Mouse (Mus musculus): ENCODE measurements around the gene Inpp5d. TPM values are rescaled to one million over a fixed set of nuclear protein-coding genes. Genes with fewer than 3 reads are reported as not detected.
A peak's percentile ranks its signal among the peaks of the same experiment; 100 is the strongest.

Gene Inpp5d
- polyA plus RNA-seq, 1 experiment, result 18.2 TPM

- peaks cover 6% of the 10 kb centered on the region; the same call in 1 of the 2 replicates for H3K4me1 ChIP-seq (ENCODE audit: control insufficient read depth, insufficient read depth, low read length)
- peak overlapping the region; percentile 89 for H3K27ac ChIP-seq (ENCODE audit: insufficient read depth, low read length)
- no peak for TF ChIP-seq POLR2A (IDR thresholded peaks at IDR 0.05; ENCODE audit: extremely low read depth, insufficient read depth, low read length)
- no peak for TF ChIP-seq CTCF (IDR thresholded peaks at IDR 0.05; ENCODE audit: extremely low read depth, insufficient read depth, low read length)
- no peak overlapping the region for H3K4me3 ChIP-seq (ENCODE audit: insufficient read depth, low read length)
Observed at GRCm38 (mm10) chr1:87733212-87733611, 113.1 kb downstream of the Inpp5d start.

GRCm38 (mm10) chr1:87734153-87734552, 114.0 kb downstream of the Inpp5d start:
- H3K27ac ChIP-seq (ENCODE audit: insufficient read depth, low read length), result no peak overlapping the region; the same call in 1 of the 2 replicates

DNA sequence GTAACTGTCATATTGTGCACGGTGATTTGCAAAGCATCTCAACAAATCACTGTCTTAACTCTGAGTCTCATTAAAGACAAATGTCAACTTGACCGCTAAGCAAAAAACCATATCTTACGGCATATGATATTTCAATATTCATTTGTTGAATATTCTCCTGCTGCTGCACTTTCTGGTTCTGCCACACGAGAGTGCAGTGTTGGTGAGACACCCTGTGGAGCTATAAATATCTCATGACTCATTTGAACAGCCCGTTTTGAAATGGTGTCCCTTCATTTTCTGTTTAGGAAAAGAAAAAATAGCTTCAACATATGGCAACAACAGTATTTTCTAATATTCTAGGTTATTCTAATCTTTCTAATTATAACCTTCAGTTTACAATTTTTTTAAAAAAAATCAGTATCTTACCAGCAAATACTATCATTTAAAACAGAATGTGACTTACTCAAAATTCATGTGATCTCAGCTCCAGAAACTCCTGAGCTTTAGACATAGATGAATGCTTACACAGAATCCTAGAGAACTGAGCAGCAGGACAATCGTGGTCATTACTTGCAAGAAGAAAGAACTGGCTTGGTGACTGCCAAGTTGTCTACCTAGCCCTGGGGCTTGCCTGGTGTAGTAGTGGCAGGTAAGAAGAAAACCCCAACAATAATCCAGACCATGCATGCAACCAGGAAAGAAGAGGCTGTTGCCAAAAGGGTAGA, 120.6 kb downstream of the Inpp5d start:
- peak; percentile 38; the same call in 1 of the 2 replicates for TF ChIP-seq CTCF (IDR thresholded peaks at IDR 0.05; ENCODE audit: extremely low read depth, insufficient read depth, low read length)
- TF ChIP-seq POLR2A (IDR thresholded peaks at IDR 0.05; ENCODE audit: extremely low read depth, insufficient read depth, low read length), result no peak
- peak overlapping the region; percentile 45 for H3K27ac ChIP-seq (ENCODE audit: insufficient read depth, low read length)
- H3K4me1 ChIP-seq (ENCODE audit: control insufficient read depth, insufficient read depth, low read length), result no peaks in the 10 kb centered on the region

More at GRCm38 (mm10) chr1:87734153-87734552, 114.0 kb downstream of the Inpp5d start:
- Histone ChIP-seq H3K4me3 (ENCODE audit: insufficient read depth, low read length) (no peak overlapping the region), H3K4me1 (ENCODE audit: control insufficient read depth, insufficient read depth, low read length) (peaks cover 6% of the 10 kb centered on the region; the same call in 1 of the 2 replicates)
- TF ChIP-seq POLR2A (IDR thresholded peaks at IDR 0.05; ENCODE audit: extremely low read depth, insufficient read depth, low read length) (no peak), CTCF (IDR thresholded peaks at IDR 0.05; ENCODE audit: extremely low read depth, insufficient read depth, low read length) (no peak)

GRCm38 (mm10) chr1:87749360-87749973, 129.4 kb downstream of the Inpp5d start:
- TF ChIP-seq POLR2A (IDR thresholded peaks at IDR 0.05; ENCODE audit: extremely low read depth, insufficient read depth, low read length) (no peak), CTCF (IDR thresholded peaks at IDR 0.05; ENCODE audit: extremely low read depth, insufficient read depth, low read length) (no peak)
- Histone ChIP-seq H3K4me1 (ENCODE audit: control insufficient read depth, insufficient read depth, low read length) (no peaks in the 10 kb centered on the region), H3K4me3 (ENCODE audit: insufficient read depth, low read length) (no peak overlapping the region), H3K27ac (ENCODE audit: insufficient read depth, low read length) (no peak overlapping the region)

More for the DNA sequence above, 120.6 kb downstream of the Inpp5d start:
- no peak overlapping the region for H3K4me3 ChIP-seq (ENCODE audit: insufficient read depth, low read length)

GRCm38 (mm10) chr1:87755641-87756470, 135.7 kb downstream of the Inpp5d start, which contains the start of gene Atg16l1:
Gene Atg16l1, plus strand, starts transcription at chr1:87755870.
- Histone ChIP-seq H3K4me3 (ENCODE audit: insufficient read depth, low read length) (peak within 1 kb of the TSS; percentile 95), H3K27ac (ENCODE audit: insufficient read depth, low read length) (peak within 1 kb of the TSS; percentile 94), H3K4me1 (ENCODE audit: control insufficient read depth, insufficient read depth, low read length) (peaks cover 3% of the 10 kb centered on the region; the same call in 1 of the 2 replicates)
- TF ChIP-seq POLR2A (IDR thresholded peaks at IDR 0.05; ENCODE audit: extremely low read depth, insufficient read depth, low read length) (peak; percentile 62), CTCF (IDR thresholded peaks at IDR 0.05; ENCODE audit: extremely low read depth, insufficient read depth, low read length) (peak; percentile 61)

DNA sequence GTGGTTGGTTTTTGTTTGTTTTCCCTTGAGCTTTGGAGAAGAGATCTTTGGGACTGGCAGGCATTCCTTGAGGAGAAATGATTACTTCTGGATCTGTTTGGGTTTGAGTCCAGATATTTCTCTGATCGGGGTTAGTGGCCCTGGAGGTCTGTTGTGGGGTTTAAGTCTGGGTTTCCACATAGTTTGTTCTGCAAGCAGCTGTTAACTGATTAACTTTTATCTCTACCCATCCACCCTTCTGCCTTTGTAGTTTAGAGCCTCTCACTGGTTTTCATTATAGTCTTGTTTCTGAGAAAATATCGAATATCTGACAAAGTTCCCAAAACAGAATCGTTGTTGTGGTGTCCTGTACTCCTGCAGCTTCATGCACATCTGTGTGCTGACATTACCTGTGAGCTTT, 143.7 kb downstream of the Inpp5d start:
- TF ChIP-seq POLR2A (IDR thresholded peaks at IDR 0.05; ENCODE audit: extremely low read depth, insufficient read depth, low read length) (no peak), CTCF (IDR thresholded peaks at IDR 0.05; ENCODE audit: extremely low read depth, insufficient read depth, low read length) (no peak)
- H3K4me3 ChIP-seq (ENCODE audit: insufficient read depth, low read length), result no peak overlapping the region
- no peak overlapping the region for H3K27ac ChIP-seq (ENCODE audit: insufficient read depth, low read length)
- H3K4me1 ChIP-seq (ENCODE audit: control insufficient read depth, insufficient read depth, low read length), result no peaks in the 10 kb centered on the region

GRCm38 (mm10) chr1:87765741-87766140, 145.6 kb downstream of the Inpp5d start:
- Histone ChIP-seq H3K4me3 (ENCODE audit: insufficient read depth, low read length) (no peak overlapping the region), H3K27ac (ENCODE audit: insufficient read depth, low read length) (no peak overlapping the region), H3K4me1 (ENCODE audit: control insufficient read depth, insufficient read depth, low read length) (no peaks in the 10 kb centered on the region)
- TF ChIP-seq CTCF (IDR thresholded peaks at IDR 0.05; ENCODE audit: extremely low read depth, insufficient read depth, low read length), result no peak
- no peak for TF ChIP-seq POLR2A (IDR thresholded peaks at IDR 0.05; ENCODE audit: extremely low read depth, insufficient read depth, low read length)

DNA sequence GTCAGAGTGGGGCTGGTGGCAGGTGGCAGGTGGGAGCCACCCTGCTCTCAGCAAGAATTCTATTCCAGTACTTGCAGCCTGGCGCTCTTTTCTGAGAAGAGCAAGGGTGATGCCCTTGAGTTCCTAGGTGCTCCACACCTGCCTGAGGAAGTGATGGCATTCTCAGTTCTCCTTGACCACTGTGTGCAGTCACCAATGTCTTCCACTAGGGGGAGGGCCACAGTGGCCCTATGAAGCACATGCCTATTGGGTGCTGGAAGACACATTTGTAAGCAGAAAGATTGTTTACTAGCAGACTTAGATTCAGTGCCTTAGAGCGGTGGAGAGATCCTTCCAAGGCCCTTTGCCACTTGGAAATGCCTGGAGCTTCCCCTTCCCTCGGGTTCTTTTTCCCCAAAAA, 146.1 kb downstream of the Inpp5d start:
- H3K27ac ChIP-seq (ENCODE audit: insufficient read depth, low read length), result no peak overlapping the region
- H3K4me3 ChIP-seq (ENCODE audit: insufficient read depth, low read length), result no peak overlapping the region
- no peaks in the 10 kb centered on the region for H3K4me1 ChIP-seq (ENCODE audit: control insufficient read depth, insufficient read depth, low read length)
- TF ChIP-seq CTCF (IDR thresholded peaks at IDR 0.05; ENCODE audit: extremely low read depth, insufficient read depth, low read length) (peak; percentile 63), POLR2A (IDR thresholded peaks at IDR 0.05; ENCODE audit: extremely low read depth, insufficient read depth, low read length) (no peak)

DNA sequence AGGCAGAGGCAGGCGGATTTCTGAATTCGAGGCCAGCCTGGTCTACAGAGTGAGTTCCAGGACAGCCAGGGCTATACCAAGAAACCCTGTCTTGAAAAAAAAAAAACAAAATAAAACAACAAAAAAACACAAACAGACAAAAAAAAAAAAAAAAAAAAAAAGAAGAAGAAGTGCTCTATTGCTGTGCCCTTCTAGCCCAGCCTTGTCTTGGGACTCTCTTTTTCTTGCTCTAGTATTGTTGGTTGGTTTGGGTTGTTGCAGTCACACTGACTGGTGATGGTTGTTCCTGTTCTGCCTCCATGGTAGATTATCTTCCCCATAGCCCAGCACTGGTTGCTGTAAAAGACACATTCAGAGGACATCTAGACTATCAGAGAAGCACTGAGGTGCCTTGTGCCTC, 149.2 kb downstream of the Inpp5d start:
- no peaks in the 10 kb centered on the region for H3K4me1 ChIP-seq (ENCODE audit: control insufficient read depth, insufficient read depth, low read length)
- TF ChIP-seq CTCF (IDR thresholded peaks at IDR 0.05; ENCODE audit: extremely low read depth, insufficient read depth, low read length) (no peak), POLR2A (IDR thresholded peaks at IDR 0.05; ENCODE audit: extremely low read depth, insufficient read depth, low read length) (no peak)
- H3K27ac ChIP-seq (ENCODE audit: insufficient read depth, low read length), result no peak overlapping the region
- H3K4me3 ChIP-seq (ENCODE audit: insufficient read depth, low read length), result no peak overlapping the region

Other genes starting within 250 kb of the Inpp5d start
- 1.8 and 3.3 TPM in 2 replicates for gene Kcnj13, start 225.6 kb upstream of the Inpp5d start, polyA plus RNA-seq (2012; rRNA removed)
- 1.3 and 2.2 TPM in 2 replicates for gene Snorc, start 150.0 kb upstream of the Inpp5d start, polyA plus RNA-seq (2012; rRNA removed)
- 13.6 and 14.6 TPM in 2 replicates for gene Neu2, start 110.4 kb upstream of the Inpp5d start, polyA plus RNA-seq (2012; rRNA removed)
- 293 and 323 TPM in 2 replicates for gene Ngef, start 46.4 kb upstream of the Inpp5d start, polyA plus RNA-seq (2012; rRNA removed)
- gene Atg16l1, start 135.6 kb downstream of the Inpp5d start, polyA plus RNA-seq (2012; rRNA removed), result 76.2 and 79.2 TPM in 2 replicates
- 2.2 and 3.0 TPM in 2 replicates for gene Sag, start 183.4 kb downstream of the Inpp5d start, polyA plus RNA-seq (2012; rRNA removed)
- 53.3 and 61.4 TPM in 2 replicates for gene Dgkd, start 233.0 kb downstream of the Inpp5d start, polyA plus RNA-seq (2012; rRNA removed)